Mouse (Mus musculus) ovary, postnatal 10 days (tissue): ENCODE measurements around the gene Hus1b.

Experiments used
- DNase-seq: peaks from one replicate; pipeline ENCODE4 v3.0.0; 2022; ENCODE audit warnings: low spot score

The Hus1b gene

DNA sequence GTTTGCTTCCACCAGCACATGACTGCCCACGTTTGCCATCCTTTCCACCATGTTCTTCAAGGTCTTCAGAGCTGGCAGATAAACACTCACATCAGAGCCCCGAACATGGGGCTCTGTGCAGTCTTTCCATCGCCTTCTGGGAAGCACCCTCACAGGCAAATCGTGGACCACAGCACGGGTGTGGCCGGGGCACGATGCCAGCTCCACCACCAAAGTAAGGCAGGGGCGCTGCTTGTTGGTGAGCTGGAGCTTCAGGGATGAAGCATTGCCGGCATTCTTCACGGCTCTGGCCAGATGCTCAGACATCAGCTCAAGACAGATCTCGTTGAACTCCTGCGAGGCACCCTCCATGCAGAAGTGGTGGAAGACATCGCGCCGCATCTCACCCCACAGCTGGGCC, 430 bp downstream of the Hus1b start:
- DNase-seq: no peak

DNA sequence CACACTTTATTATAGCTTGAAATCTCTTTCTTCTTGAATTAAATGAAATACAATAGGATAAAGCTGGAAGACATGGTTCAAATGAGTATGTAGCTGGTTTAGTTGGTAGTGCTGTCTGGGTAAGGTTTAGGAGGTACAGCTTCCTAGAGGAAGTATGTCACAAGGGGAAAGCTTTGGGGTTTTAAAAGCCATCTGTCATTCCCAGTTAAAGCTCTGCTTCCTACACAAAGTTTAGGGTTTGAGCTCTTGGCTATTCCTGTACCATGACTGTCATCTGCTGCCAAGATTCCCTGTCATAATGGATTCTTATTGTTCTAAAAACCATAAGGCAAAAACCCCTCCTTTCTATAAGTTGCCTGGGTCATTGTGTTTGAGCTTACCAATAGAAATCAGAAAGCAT, 1.8 kb downstream of the Hus1b start:
- no peak for DNase-seq

DNA sequence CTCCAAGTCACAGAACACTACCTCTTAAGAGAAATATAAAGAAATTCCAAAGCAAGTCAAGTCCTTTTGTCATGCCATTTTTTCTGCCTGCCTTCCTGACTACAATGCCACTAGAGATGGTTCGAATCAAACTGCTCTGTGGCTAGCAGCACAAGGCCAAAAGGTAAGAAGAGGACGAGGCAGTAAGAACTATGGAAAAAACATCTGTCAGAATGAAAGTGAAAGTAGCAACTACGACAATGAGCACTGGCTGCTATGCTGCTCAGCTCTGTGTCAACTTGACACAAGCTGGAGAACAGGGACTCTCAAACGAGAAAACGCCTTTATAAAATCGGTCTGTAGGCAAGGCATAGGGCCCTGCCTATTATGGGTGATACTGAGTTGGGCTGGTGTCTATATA, 14.6 kb downstream of the Hus1b start:
- no peak for DNase-seq

DNA sequence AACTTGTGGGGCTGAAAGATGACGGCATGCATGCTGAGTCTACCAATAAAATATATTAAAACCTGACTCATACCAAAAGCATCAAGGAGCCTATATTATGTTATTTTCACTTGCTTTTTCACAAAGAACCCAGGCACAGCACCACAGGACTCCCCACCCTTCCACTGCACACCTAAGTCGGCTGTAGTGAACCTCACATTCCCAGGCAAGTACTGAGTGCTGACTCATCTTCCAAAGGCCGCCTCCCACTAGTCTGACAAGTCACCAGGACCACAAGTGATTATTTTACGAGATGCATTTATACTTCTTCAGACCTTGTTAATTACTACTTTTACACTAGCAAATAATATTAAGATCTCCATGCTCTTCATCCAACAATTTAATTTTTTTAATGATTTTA, 15.9 kb downstream of the Hus1b start:
- no peak for DNase-seq

DNA sequence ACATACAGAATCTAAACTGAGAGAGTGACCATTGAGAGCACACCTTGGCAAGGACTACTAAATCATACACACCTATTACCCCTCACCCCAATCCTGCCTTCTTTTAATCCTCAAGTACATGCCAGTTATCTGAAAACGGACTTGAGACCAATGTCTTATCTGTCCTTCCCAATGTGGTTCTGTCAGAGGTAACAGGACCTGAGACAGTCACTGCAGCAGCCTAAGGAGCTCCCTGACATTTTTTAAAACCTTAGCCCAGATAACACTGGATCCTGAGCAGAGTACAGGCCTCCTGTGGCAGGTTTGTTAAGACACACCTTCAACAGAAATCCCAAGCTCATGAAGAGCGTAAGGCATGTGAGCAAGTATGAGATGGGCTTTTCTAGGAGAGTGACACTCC, 18.4 kb downstream of the Hus1b start:
- DNase-seq: no peak

DNA sequence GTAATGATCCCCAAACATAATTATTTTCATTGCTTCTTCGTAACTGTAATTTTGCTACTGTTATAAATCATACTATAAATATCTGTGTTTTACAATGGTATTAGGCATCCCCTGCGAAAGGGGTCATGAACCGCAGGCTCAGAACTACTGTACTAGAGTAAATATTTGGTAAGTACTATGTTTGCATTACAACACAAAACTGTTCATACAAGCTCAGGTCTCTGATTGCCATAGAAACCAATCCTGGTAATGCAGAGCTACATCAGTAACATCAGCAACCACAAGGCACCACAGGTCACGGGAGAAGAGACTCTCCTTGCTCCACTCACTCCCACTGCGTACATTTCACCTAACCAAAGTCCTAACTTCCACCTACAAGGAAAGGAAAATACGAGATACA, 23.3 kb downstream of the Hus1b start:
- no peak for DNase-seq

DNA sequence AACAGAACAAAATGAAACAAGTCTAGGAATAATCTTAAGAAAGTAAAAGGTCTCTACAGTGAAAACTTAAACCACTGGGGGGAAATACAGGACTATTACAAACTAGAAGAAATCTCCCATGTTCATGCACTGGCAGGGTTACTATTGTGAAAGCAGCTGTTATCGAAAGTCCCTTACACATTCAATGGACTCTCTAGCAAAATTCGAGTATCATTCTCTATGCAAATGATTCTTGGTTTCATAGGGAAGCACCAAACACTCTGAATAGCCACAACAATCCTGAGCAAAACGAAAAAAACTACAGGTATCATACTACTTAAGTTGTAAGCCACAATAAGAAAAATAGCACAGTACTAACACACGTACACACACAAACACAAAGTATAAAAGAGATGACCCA, 25.6 kb downstream of the Hus1b start:
- no peak for DNase-seq

DNA sequence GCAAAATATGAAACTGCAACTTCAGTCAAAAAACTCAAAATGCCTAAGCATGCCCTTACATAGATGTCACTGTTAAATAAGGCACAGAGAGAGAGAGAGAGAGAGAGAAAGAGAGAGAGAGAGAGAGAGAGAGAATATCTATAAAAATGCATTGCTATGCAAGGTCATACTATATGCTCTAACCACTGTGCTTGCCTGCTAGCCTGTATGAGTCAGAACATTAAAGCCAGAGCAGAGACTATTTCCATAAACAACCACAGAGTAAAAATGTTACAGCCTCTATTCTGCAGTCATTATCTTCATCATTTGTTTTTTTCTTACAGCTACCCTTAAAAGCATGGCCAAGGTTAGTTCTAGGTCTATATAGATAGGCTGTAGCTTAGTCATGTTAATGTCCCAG, 33.8 kb downstream of the Hus1b start:
- no peak for DNase-seq

DNA sequence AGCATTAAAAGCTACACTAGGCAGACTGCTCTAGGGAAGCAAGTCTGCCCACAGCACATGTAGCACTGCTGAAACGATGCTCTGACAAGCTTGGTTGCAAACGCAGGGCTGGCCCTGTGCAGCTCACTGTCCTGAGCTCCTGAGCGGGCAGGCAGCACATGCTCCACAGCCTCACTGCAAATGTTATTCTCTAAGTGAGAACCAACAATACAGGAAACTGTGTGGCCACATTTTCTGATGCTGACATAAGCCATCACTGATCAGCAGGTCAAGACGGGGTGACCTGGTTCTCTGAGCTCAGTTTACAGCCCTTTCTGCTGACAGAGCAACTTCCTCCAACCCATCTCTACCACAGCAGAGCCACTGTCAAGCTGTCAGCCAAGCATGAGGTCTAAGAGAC, 34.5 kb downstream of the Hus1b start:
- no peak for DNase-seq

DNA sequence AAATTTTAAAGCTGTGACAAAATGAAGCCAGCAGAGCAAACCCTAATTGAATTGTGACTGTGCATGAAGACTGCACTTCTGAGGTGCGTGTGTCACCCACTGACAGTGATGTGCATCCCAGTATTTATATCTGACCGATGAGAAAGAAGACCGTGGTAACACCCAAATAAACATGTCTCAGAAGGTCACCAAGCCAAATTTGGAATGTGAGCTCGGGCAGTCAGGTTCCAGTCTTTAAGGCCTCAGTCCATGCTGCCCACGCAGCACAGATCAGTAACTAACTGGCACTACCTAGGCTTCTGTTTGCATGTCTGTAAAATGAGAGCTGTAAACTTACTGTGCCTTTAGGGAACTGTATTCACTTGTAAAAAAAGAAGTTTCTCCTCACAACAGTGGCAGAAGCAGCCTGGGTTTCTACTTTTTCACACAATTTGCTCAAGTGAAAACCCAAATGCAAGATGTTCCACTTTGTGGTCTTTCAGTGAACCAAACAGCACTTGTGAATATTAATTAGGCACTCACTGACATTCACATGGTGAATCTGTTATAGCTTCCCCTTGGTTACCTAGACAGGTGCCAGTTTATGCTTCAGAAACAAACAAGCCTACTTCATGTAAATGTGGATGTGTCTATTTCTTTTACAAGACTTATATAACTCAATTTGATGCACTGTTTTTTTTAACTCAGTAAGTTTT, 35.5 kb downstream of the Hus1b start:
- DNase-seq: no peak

DNA sequence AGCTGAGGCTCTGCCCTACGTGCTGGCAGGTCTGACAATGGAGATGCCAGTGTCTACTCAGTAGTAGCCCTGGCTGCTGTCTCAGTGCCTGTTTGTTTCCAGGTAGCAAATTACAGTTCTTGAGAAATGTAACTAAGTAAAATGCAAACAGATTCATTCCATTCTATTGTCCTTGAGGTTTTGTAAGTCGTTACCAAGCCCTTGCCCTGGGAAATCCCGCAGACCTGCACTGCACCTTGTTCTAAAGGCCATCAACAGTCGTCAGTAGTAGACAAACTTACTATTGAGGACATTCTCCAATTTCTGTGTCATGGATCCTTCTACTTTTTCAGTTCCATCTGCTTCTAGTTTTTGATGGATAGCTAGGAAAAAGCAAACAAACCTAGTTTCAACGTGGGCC, 36.7 kb downstream of the Hus1b start:
- DNase-seq: no peak

DNA sequence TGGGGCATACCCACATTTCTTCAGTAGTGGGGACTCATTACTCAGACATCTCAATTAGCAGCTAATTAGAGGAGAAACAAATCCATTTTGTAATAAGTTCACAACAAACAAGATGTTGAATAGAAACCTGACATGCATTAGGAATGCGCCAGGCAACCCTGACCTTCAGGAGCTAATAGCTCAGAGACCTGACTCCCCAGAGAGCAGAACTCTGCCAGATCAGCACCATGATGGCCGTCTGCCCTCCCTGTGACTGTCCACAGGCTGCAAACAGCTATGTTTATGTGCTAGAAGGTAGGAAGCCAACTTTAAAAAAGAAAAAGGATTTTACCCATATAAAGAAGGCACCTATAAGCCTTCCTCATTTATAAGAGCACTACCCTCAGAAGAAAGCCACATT, 45.3 kb downstream of the Hus1b start:
- no peak for DNase-seq

DNA sequence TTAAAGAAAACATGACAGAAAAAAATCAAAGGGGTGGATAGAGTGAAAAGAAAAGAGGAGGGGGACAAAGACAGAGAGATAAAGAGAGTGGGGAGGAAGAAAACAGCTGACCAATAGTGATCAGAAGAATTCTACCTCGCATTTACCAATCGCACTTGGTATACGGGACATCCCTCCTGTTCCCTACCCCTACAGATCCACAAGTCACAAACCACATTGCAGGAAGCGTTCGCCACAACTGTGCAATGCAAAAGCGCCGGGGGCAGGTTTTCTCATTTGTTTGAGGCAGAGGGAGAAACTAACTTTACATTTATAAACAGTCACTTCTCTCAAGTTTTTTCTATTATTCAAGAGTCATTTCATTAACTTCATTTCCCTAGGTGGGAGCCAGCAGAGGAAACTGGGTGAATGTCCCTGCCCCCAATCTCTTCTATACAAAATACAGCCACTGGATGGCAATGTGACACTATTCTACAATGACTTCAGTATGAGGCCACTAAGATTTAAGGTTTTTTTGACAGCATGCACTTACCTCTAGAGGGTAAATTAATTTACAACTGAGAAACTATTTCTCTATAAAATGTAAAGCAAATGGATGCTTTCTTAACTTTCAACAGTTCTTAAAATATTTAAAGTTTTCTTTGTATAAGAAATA, 46.0 kb downstream of the Hus1b start:
- DNase-seq: no peak
